ENCODE assay signal across 13 mouse cellular contexts in the genomic region with DNA sequence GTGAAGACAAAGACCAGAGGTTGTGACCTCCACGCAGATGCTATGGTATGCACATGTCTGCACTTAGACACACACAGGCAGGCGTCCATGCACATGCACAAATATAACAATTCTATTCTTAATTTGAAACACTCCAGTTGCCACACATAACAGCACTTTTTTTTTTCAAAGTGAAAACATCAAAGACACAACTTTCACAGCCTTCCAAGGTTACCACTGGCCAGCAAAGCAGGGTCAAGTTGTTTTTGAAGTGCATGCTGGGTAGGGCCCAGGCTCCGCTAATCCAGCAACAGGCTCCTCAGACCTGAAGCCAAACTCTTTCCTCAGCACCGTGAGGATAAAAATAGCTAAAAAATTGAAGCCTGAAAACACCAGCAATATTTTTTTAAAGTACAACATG.
A peak's percentile ranks its signal among the peaks of the same experiment; 100 is the strongest.
DNase-seq lines count a peak whose midpoint lies in the region; ATAC-seq lines count a peak whose summit lies in the region.
"Had no signal": no experiment of that assay in that cellular context is flagged by ENCODE, and none has a peak within 500 bp of the region (broad histone marks: within the 10 kb centered on the region; RNA-seq: fewer than 3 reads in every experiment).

No protein-coding gene starts in this region.

- no peak overlapping the region for H3K4me3 ChIP-seq in forebrain, embryonic 14.5 days (ENCODE audit: low read depth, low read length)
- no peak overlapping the region for H3K4me3 ChIP-seq in forebrain, embryonic 12.5 days (replicated peaks)
- no peak overlapping the region for H3K4me3 ChIP-seq in midbrain, embryonic 11.5 days (ENCODE audit: low read depth, low read length)
- H3K4me3 ChIP-seq in midbrain, embryonic 13.5 days (replicated peaks), result no peak overlapping the region
- H3K4me3 ChIP-seq in embryonic facial prominence, embryonic 14.5 days (ENCODE audit: low read depth, low read length), result no peak overlapping the region
- no peak overlapping the region for H3K4me3 ChIP-seq in stomach, embryonic 15.5 days (replicated peaks)
- H3K4me3 ChIP-seq: erythroblast, embryonic 14.5 days; lung, embryonic 15.5 days had no signal

- no peak for ATAC-seq in forebrain, embryonic 14.5 days
- ATAC-seq in forebrain, embryonic 12.5 days (ENCODE audit: low FRiP score), result no peak
- ATAC-seq in midbrain, embryonic 11.5 days (ENCODE audit: low FRiP score), result 0 out of 2 replicates have a peak, but pooled peaks have one; percentile 58
- no peak for ATAC-seq in midbrain, embryonic 13.5 days
- ATAC-seq in embryonic facial prominence, embryonic 14.5 days (ENCODE audit: low read depth), result peak; percentile 50; the same call in 1 of the 2 replicates
- no peak; the same call in 1 of the 2 replicates for ATAC-seq in stomach, embryonic 15.5 days (ENCODE audit: insufficient read depth, low FRiP score, low read depth)
- ATAC-seq: Patski had no signal

- H3K4me1 ChIP-seq in forebrain, embryonic 14.5 days (ENCODE audit: control insufficient read depth, insufficient read depth, low read length), result no peaks in the 10 kb centered on the region
- no peaks in the 10 kb centered on the region for H3K4me1 ChIP-seq in forebrain, embryonic 12.5 days
- no peaks in the 10 kb centered on the region for H3K4me1 ChIP-seq in midbrain, embryonic 11.5 days (ENCODE audit: control insufficient read depth, insufficient read depth, low read length)
- no peaks in the 10 kb centered on the region for H3K4me1 ChIP-seq in midbrain, embryonic 13.5 days (replicated peaks)
- peaks cover 6% of the 10 kb centered on the region; the same call in 1 of the 2 replicates for H3K4me1 ChIP-seq in embryonic facial prominence, embryonic 14.5 days (ENCODE audit: control insufficient read depth, insufficient read depth, low read length)
- no peaks in the 10 kb centered on the region for H3K4me1 ChIP-seq in stomach, embryonic 15.5 days
- H3K4me1 ChIP-seq: lung, embryonic 15.5 days had no signal

- H3K9me3 ChIP-seq in forebrain, embryonic 14.5 days (replicated peaks; ENCODE audit: control insufficient read depth, low read length), result no peaks in the 10 kb centered on the region
- no peaks in the 10 kb centered on the region for H3K9me3 ChIP-seq in forebrain, embryonic 12.5 days
- H3K9me3 ChIP-seq in midbrain, embryonic 11.5 days (ENCODE audit: control insufficient read depth, low read length), result peaks cover 6% of the 10 kb centered on the region; the same call in 1 of the 2 replicates
- 0 out of 2 replicates have a peak, but pooled peaks cover 5% of the 10 kb centered on the region for H3K9me3 ChIP-seq in midbrain, embryonic 13.5 days
- peaks cover 5% of the 10 kb centered on the region; the same call in 1 of the 2 replicates for H3K9me3 ChIP-seq in embryonic facial prominence, embryonic 14.5 days (ENCODE audit: control insufficient read depth, low read length)
- H3K9me3 ChIP-seq in stomach, embryonic 15.5 days, result no peaks in the 10 kb centered on the region
- H3K9me3 ChIP-seq: lung, embryonic 15.5 days had no signal

- H3K9ac ChIP-seq in forebrain, embryonic 14.5 days (ENCODE audit: low read length), result no peak overlapping the region
- H3K9ac ChIP-seq in forebrain, embryonic 12.5 days, result no peak overlapping the region
- no peak overlapping the region for H3K9ac ChIP-seq in midbrain, embryonic 11.5 days (ENCODE audit: low read length)
- H3K9ac ChIP-seq in midbrain, embryonic 13.5 days (replicated peaks), result no peak overlapping the region
- no peak overlapping the region for H3K9ac ChIP-seq in embryonic facial prominence, embryonic 14.5 days (ENCODE audit: low read depth, low read length)
- no peak overlapping the region for H3K9ac ChIP-seq in stomach, embryonic 15.5 days
- H3K9ac ChIP-seq: hindbrain, embryonic 14.5 days; lung, embryonic 15.5 days had no signal

- no peak overlapping the region for H3K4me2 ChIP-seq in forebrain, embryonic 14.5 days (ENCODE audit: low read length)
- no peak overlapping the region for H3K4me2 ChIP-seq in forebrain, embryonic 12.5 days
- no peak overlapping the region for H3K4me2 ChIP-seq in midbrain, embryonic 11.5 days
- H3K4me2 ChIP-seq in midbrain, embryonic 13.5 days (replicated peaks), result no peak overlapping the region
- no peak overlapping the region for H3K4me2 ChIP-seq in embryonic facial prominence, embryonic 14.5 days (ENCODE audit: low read depth, low read length)
- H3K4me2 ChIP-seq in stomach, embryonic 15.5 days, result no peak overlapping the region
- H3K4me2 ChIP-seq: hindbrain, embryonic 14.5 days; lung, embryonic 15.5 days had no signal

- no peak overlapping the region for H3K27ac ChIP-seq in forebrain, embryonic 14.5 days (ENCODE audit: low read depth, low read length)
- H3K27ac ChIP-seq in forebrain, embryonic 12.5 days, result no peak overlapping the region
- no peak overlapping the region for H3K27ac ChIP-seq in midbrain, embryonic 11.5 days (ENCODE audit: low read depth, low read length)
- H3K27ac ChIP-seq in midbrain, embryonic 13.5 days, result no peak overlapping the region
- peak overlapping the region; percentile 55 for H3K27ac ChIP-seq in embryonic facial prominence, embryonic 14.5 days (replicated peaks; ENCODE audit: low read depth, low read length)
- H3K27ac ChIP-seq in stomach, embryonic 15.5 days, result peak overlapping the region; percentile 3; the same call in 1 of the 2 replicates
- H3K27ac ChIP-seq: hindbrain, embryonic 14.5 days; lung, embryonic 15.5 days had no signal

- H3K27me3 ChIP-seq in forebrain, embryonic 14.5 days (replicated peaks; ENCODE audit: control insufficient read depth, insufficient read depth, low read length), result no peaks in the 10 kb centered on the region
- H3K27me3 ChIP-seq in forebrain, embryonic 12.5 days, result no peaks in the 10 kb centered on the region
- H3K27me3 ChIP-seq in midbrain, embryonic 11.5 days (ENCODE audit: control insufficient read depth, insufficient read depth, low read length), result no peaks in the 10 kb centered on the region
- no peaks in the 10 kb centered on the region for H3K27me3 ChIP-seq in midbrain, embryonic 13.5 days
- H3K27me3 ChIP-seq in embryonic facial prominence, embryonic 14.5 days (replicated peaks; ENCODE audit: control insufficient read depth, insufficient read depth, low read length), result no peaks in the 10 kb centered on the region
- H3K27me3 ChIP-seq in stomach, embryonic 15.5 days (replicated peaks), result no peaks in the 10 kb centered on the region
- H3K27me3 ChIP-seq: lung, embryonic 15.5 days; Patski had no signal

- DNase-seq in forebrain, embryonic 14.5 days (ENCODE audit: low spot score), result peak; percentile 17
- DNase-seq in midbrain, embryonic 11.5 days (ENCODE audit: low spot score, missing footprints), result peak; percentile 88
- DNase-seq in embryonic facial prominence, embryonic 14.5 days (ENCODE audit: low spot score), result peak; percentile 59
- no peak for DNase-seq in right cerebral cortex, postnatal 36 days (ENCODE audit: low spot score in 2 of 2)
- no peak for DNase-seq in layer of hippocampus, adult 18-20 months (ENCODE audit: low spot score in 2 of 2)
- DNase-seq: B cell, adult 2 months had no signal

- WGBS in forebrain, embryonic 14.5 days, result 57% methylated on average over 4 of the region's 4 CpGs
- 49% methylated on average over 4 of the region's 4 CpGs for WGBS in forebrain, embryonic 12.5 days
- 28% methylated on average over 4 of the region's 4 CpGs for WGBS in midbrain, embryonic 11.5 days
- 31% methylated on average over 4 of the region's 4 CpGs for WGBS in midbrain, embryonic 13.5 days
- WGBS in embryonic facial prominence, embryonic 14.5 days, result 22% methylated on average over 4 of the region's 4 CpGs
- 40% methylated on average over 4 of the region's 4 CpGs for WGBS in stomach, embryonic 15.5 days

- H3K36me3 ChIP-seq in forebrain, embryonic 14.5 days (ENCODE audit: control insufficient read depth, insufficient read depth, low read length), result no peaks in the 10 kb centered on the region
- no peaks in the 10 kb centered on the region for H3K36me3 ChIP-seq in forebrain, embryonic 12.5 days (replicated peaks)
- H3K36me3 ChIP-seq in midbrain, embryonic 11.5 days (ENCODE audit: control insufficient read depth, insufficient read depth, low read length), result no peaks in the 10 kb centered on the region
- H3K36me3 ChIP-seq in midbrain, embryonic 13.5 days, result no peaks in the 10 kb centered on the region
- H3K36me3 ChIP-seq in embryonic facial prominence, embryonic 14.5 days (ENCODE audit: control insufficient read depth, insufficient read depth, low read length), result no peaks in the 10 kb centered on the region
- H3K36me3 ChIP-seq in stomach, embryonic 15.5 days, result no peaks in the 10 kb centered on the region
- H3K36me3 ChIP-seq: lung, embryonic 15.5 days had no signal

Comparison
In these comparisons a context has a peak if more than half of its experiments do, and no peak if none do; other contexts are left out.
1. ATAC-seq: peak in midbrain, embryonic 11.5 days (single experiment) and embryonic facial prominence, embryonic 14.5 days (single experiment); none in forebrain, embryonic 14.5 days (single experiment), forebrain, embryonic 12.5 days (single experiment), midbrain, embryonic 13.5 days (single experiment) and stomach, embryonic 15.5 days (single experiment).
2. DNase-seq: peak in forebrain, embryonic 14.5 days (single experiment), midbrain, embryonic 11.5 days (single experiment) and embryonic facial prominence, embryonic 14.5 days (single experiment); none in right cerebral cortex, postnatal 36 days (0 of 2) and layer of hippocampus, adult 18-20 months (0 of 2).
3. H3K27ac ChIP-seq: peak in embryonic facial prominence, embryonic 14.5 days (single experiment) and stomach, embryonic 15.5 days (single experiment); none in forebrain, embryonic 14.5 days (single experiment), forebrain, embryonic 12.5 days (single experiment), midbrain, embryonic 11.5 days (single experiment) and midbrain, embryonic 13.5 days (single experiment).